Mouse (Mus musculus) bone marrow, adult 2 months (tissue): ENCODE data around the gene Olfr10.

ENCODE experiments used
- CTCF ChIP-seq: fragments of 200-500 bp; IDR thresholded peaks from 2 replicates; pipeline ENCODE4 v1.5.1; 2011; ENCODE audit warnings: low read length, control low read depth; ENCODE audit not compliant: control insufficient read depth, insufficient read depth
- POLR2A ChIP-seq: fragments of 200-500 bp; IDR thresholded peaks from 2 replicates; pipeline ENCODE4 v1.6.1; 2011; ENCODE audit warnings: low read depth, mild to moderate bottlenecking, control low read depth, low read length, borderline replicate concordance; ENCODE audit not compliant: control insufficient read depth

DNA sequence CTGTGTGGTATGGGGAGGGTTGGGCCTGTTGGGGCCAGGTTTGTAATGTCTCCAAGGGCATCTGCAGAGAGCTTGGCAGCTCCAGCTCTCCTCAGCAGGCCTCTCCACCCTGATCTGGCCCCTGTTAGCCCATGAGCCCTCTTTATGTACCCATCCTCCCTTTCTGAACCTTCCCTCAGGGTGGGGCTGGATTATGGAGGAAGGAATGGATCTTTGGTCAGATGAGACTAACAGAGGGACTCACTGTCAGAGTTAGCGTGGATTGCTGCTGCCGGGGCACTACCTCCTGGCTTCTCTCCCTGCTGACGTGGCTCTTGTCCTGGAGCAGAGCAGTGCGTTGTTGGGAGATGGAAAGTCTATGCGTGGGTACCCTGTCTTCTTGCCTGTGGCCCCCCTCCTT is 42.3 kb upstream of the Olfr10 start:
- no peak for TF ChIP-seq CTCF
- no peak for TF ChIP-seq POLR2A
